Mouse (Mus musculus): ENCODE measurements around the gene Lif. TPM values are rescaled to one million over a fixed set of nuclear protein-coding genes. Genes with fewer than 3 reads are reported as not detected.

Gene Lif
- total and polyA plus RNA-seq, 3 experiments = 0.02 to 1.2 (median 0.75) TPM

- Histone ChIP-seq H3K9me3 (replicated peaks) (peaks cover 6% of the 10 kb centered on the region), H3K4me3 (ENCODE audit: low read depth, low read length) (peak within 1 kb of the TSS; percentile 80), H3K36me3 (replicated peaks) (peaks cover 66% of the 10 kb centered on the region), H3K4me1 (ENCODE audit: insufficient read depth, low read depth, low read length) (peaks cover 86% of the 10 kb centered on the region), H3K27me3 (ENCODE audit: insufficient read depth, low read length) (no peaks in the 10 kb centered on the region)
- peak; percentile 67 for DNase-seq (ENCODE audit: low spot score)
- TF ChIP-seq GATA2 (IDR thresholded peaks at IDR 0.05; ENCODE audit: borderline replicate concordance, low read depth, low read length) (no peak), CTCF (IDR thresholded peaks at IDR 0.05; ENCODE audit: low read depth, low read length) (no peak), GATA1 (IDR thresholded peaks at IDR 0.05; ENCODE audit: borderline replicate concordance, low read length) (no peak), POLR2AphosphoS5 (IDR thresholded peaks at IDR 0.05; ENCODE audit: insufficient replicate concordance, low read depth, low read length) (no peak), TAL1 (conservative IDR thresholded peaks at IDR 0.05; ENCODE audit: low read depth, low read length) (no peak)
- ATAC-seq (ENCODE audit: extremely low read depth, insufficient number of reproducible peaks, low FRiP score, poor library complexity, severe bottlenecking) = peak; percentile 30
Observed at GRCm38 (mm10) chr11:4235665-4236545, 21.5 kb upstream of the Lif start, which contains the start of gene Osm. Osm (plus strand) TSS chr11:4236420.

- no peak for TF ChIP-seq POLR2AphosphoS5 (IDR thresholded peaks at IDR 0.05; ENCODE audit: insufficient replicate concordance, low read depth, low read length)
- no peak for TF ChIP-seq TAL1 (conservative IDR thresholded peaks at IDR 0.05; ENCODE audit: low read depth, low read length)
- no peak for TF ChIP-seq GATA2 (IDR thresholded peaks at IDR 0.05; ENCODE audit: borderline replicate concordance, low read depth, low read length)
- TF ChIP-seq GATA1 (IDR thresholded peaks at IDR 0.05; ENCODE audit: borderline replicate concordance, low read length) = no peak
- TF ChIP-seq CTCF (IDR thresholded peaks at IDR 0.05; ENCODE audit: low read depth, low read length) = no peak
- ATAC-seq (ENCODE audit: extremely low read depth, insufficient number of reproducible peaks, low FRiP score, poor library complexity, severe bottlenecking) = peak; percentile 36; the same call in 1 of the 2 replicates
- Histone ChIP-seq H3K9me3 (replicated peaks) (peaks cover 6% of the 10 kb centered on the region), H3K27me3 (ENCODE audit: insufficient read depth, low read length) (no peaks in the 10 kb centered on the region), H3K4me3 (ENCODE audit: low read depth, low read length) (peak overlapping the region; percentile 80), H3K36me3 (replicated peaks) (peaks cover 66% of the 10 kb centered on the region), H3K4me1 (ENCODE audit: insufficient read depth, low read depth, low read length) (peaks cover 87% of the 10 kb centered on the region)
- DNase-seq (ENCODE audit: low spot score) = peak; percentile 80
Observed at GRCm38 (mm10) chr11:4236546-4237067, 20.8 kb upstream of the Lif start.

- Histone ChIP-seq H3K4me3 (ENCODE audit: low read depth, low read length) (peak overlapping the region; percentile 80), H3K9me3 (replicated peaks) (peaks cover 6% of the 10 kb centered on the region), H3K4me1 (ENCODE audit: insufficient read depth, low read depth, low read length) (peaks cover 87% of the 10 kb centered on the region), H3K36me3 (replicated peaks) (peaks cover 64% of the 10 kb centered on the region), H3K27me3 (ENCODE audit: insufficient read depth, low read length) (no peaks in the 10 kb centered on the region)
- no peak for TF ChIP-seq GATA2 (IDR thresholded peaks at IDR 0.05; ENCODE audit: borderline replicate concordance, low read depth, low read length)
- no peak for TF ChIP-seq GATA1 (IDR thresholded peaks at IDR 0.05; ENCODE audit: borderline replicate concordance, low read length)
- no peak for TF ChIP-seq TAL1 (conservative IDR thresholded peaks at IDR 0.05; ENCODE audit: low read depth, low read length)
- TF ChIP-seq POLR2AphosphoS5 (IDR thresholded peaks at IDR 0.05; ENCODE audit: insufficient replicate concordance, low read depth, low read length) = no peak
- no peak for TF ChIP-seq CTCF (IDR thresholded peaks at IDR 0.05; ENCODE audit: low read depth, low read length)
- peak; percentile 78 for DNase-seq (ENCODE audit: low spot score)
- peak; percentile 54 for ATAC-seq (ENCODE audit: extremely low read depth, insufficient number of reproducible peaks, low FRiP score, poor library complexity, severe bottlenecking)
Observed at GRCm38 (mm10) chr11:4237389-4237912, 19.9 kb upstream of the Lif start.

- H3K9me3 ChIP-seq (replicated peaks) = peaks cover 6% of the 10 kb centered on the region
- H3K4me3 ChIP-seq (ENCODE audit: low read depth, low read length) = peak overlapping the region; percentile 80
- TF ChIP-seq CTCF (IDR thresholded peaks at IDR 0.05; ENCODE audit: low read depth, low read length) = no peak
- ATAC-seq (ENCODE audit: extremely low read depth, insufficient number of reproducible peaks, low FRiP score, poor library complexity, severe bottlenecking) (no peak), DNase-seq (ENCODE audit: low spot score) (no peak)
- no peaks in the 10 kb centered on the region for H3K27me3 ChIP-seq (ENCODE audit: insufficient read depth, low read length)
- H3K36me3 ChIP-seq (replicated peaks) = peaks cover 59% of the 10 kb centered on the region
- H3K4me1 ChIP-seq (ENCODE audit: insufficient read depth, low read depth, low read length) = peaks cover 79% of the 10 kb centered on the region
Observed at GRCm38 (mm10) chr11:4238167-4238566, 19.2 kb upstream of the Lif start.

GRCm38 (mm10) chr11:4239691-4240090, 17.7 kb upstream of the Lif start:
- DNase-seq (ENCODE audit: low spot score) (no peak), ATAC-seq (ENCODE audit: extremely low read depth, insufficient number of reproducible peaks, low FRiP score, poor library complexity, severe bottlenecking) (no peak)
- H3K4me1 ChIP-seq (ENCODE audit: insufficient read depth, low read depth, low read length) = peaks cover 69% of the 10 kb centered on the region
- peaks cover 6% of the 10 kb centered on the region for H3K9me3 ChIP-seq (replicated peaks)
- peaks cover 49% of the 10 kb centered on the region for H3K36me3 ChIP-seq (replicated peaks)
- TF ChIP-seq GATA1 (IDR thresholded peaks at IDR 0.05; ENCODE audit: borderline replicate concordance, low read length) (no peak), TAL1 (conservative IDR thresholded peaks at IDR 0.05; ENCODE audit: low read depth, low read length) (no peak), POLR2AphosphoS5 (IDR thresholded peaks at IDR 0.05; ENCODE audit: insufficient replicate concordance, low read depth, low read length) (no peak), CTCF (IDR thresholded peaks at IDR 0.05; ENCODE audit: low read depth, low read length) (no peak), GATA2 (IDR thresholded peaks at IDR 0.05; ENCODE audit: borderline replicate concordance, low read depth, low read length) (no peak)
- H3K4me3 ChIP-seq (ENCODE audit: low read depth, low read length) = peak overlapping the region; percentile 10; the same call in 1 of the 2 replicates
- H3K27me3 ChIP-seq (ENCODE audit: insufficient read depth, low read length) = no peaks in the 10 kb centered on the region

- no peak for ATAC-seq (ENCODE audit: extremely low read depth, insufficient number of reproducible peaks, low FRiP score, poor library complexity, severe bottlenecking)
- no peaks in the 10 kb centered on the region for H3K27me3 ChIP-seq (ENCODE audit: insufficient read depth, low read length)
- TF ChIP-seq TAL1 (conservative IDR thresholded peaks at IDR 0.05; ENCODE audit: low read depth, low read length) (no peak), GATA2 (IDR thresholded peaks at IDR 0.05; ENCODE audit: borderline replicate concordance, low read depth, low read length) (no peak), POLR2AphosphoS5 (IDR thresholded peaks at IDR 0.05; ENCODE audit: insufficient replicate concordance, low read depth, low read length) (no peak), CTCF (IDR thresholded peaks at IDR 0.05; ENCODE audit: low read depth, low read length) (no peak), GATA1 (IDR thresholded peaks at IDR 0.05; ENCODE audit: borderline replicate concordance, low read length) (no peak)
Observed at GRCm38 (mm10) chr11:4240151-4240550, 17.2 kb upstream of the Lif start.

More at GRCm38 (mm10) chr11:4240151-4240550, 17.2 kb upstream of the Lif start:
- Histone ChIP-seq H3K4me1 (ENCODE audit: insufficient read depth, low read depth, low read length) (peaks cover 66% of the 10 kb centered on the region), H3K9me3 (replicated peaks) (peaks cover 6% of the 10 kb centered on the region), H3K4me3 (ENCODE audit: low read depth, low read length) (peak overlapping the region; percentile 10; the same call in 1 of the 2 replicates), H3K36me3 (replicated peaks) (peaks cover 48% of the 10 kb centered on the region)
- no peak for DNase-seq (ENCODE audit: low spot score)
